Mouse (Mus musculus) neural tube, embryonic 15.5 days (tissue): ENCODE data around the gene Pcnx3. TPM values are rescaled to one million over a fixed set of nuclear protein-coding genes. Genes with fewer than 3 reads are reported as not detected.

Experiments used
- ATAC-seq: fragments of 200-750 bp; cut with Nextera tagmentation; 2 replicates; pipeline ENCODE4 v1.8.0; 2017; ENCODE audit warnings: mild to moderate bottlenecking, moderate TSS enrichment, moderate library complexity; ENCODE audit not compliant: low FRiP score
- H3K27ac ChIP-seq: fragments of 300-500 bp; sonication (generic); replicated peaks from 2 replicates; pipeline ENCODE4 v1.5.1; 2015; ENCODE audit warnings: mild to moderate bottlenecking, inconsistent platforms
- H3K27me3 ChIP-seq: fragments of 300-500 bp; sonication (generic); replicated peaks from 2 replicates; pipeline ENCODE4 v1.6.1; 2015; ENCODE audit warnings: inconsistent platforms
- H3K36me3 ChIP-seq: fragments of 300-500 bp; sonication (generic); 2 replicates; pipeline ENCODE4 v1.6.1; 2015; ENCODE audit warnings: inconsistent platforms
- H3K4me1 ChIP-seq: fragments of 300-500 bp; sonication (generic); 2 replicates; pipeline ENCODE4 v1.6.1; 2015; ENCODE audit warnings: inconsistent platforms
- H3K4me2 ChIP-seq: fragments of 300-500 bp; sonication (generic); 2 replicates; pipeline ENCODE4 v1.6.1; 2015; ENCODE audit warnings: inconsistent platforms, mild to moderate bottlenecking, moderate library complexity
- H3K4me3 ChIP-seq: fragments of 300-500 bp; sonication (generic); replicated peaks from 2 replicates; pipeline ENCODE4 v1.5.1; 2015; ENCODE audit warnings: mild to moderate bottlenecking, inconsistent platforms
- H3K9ac ChIP-seq: fragments of 300-500 bp; sonication (generic); replicated peaks from 2 replicates; pipeline ENCODE4 v1.6.1; 2015; ENCODE audit warnings: mild to moderate bottlenecking, inconsistent platforms
- H3K9me3 ChIP-seq: fragments of 300-500 bp; sonication (generic); replicated peaks from 2 replicates; pipeline ENCODE4 v1.6.1; 2016; ENCODE audit warnings: inconsistent platforms
- WGBS: fragments of 180-500 bp; shearing (Covaris S2); methylation state at CpG from one replicate; pipeline ENCODE4 v1.1.7; 2015; ENCODE audit warnings: mixed read lengths; 5-methylcytosine and 5-hydroxymethylcytosine counted together
- microRNA-seq: library from miRNA; unstranded; fragments of <30 nt; microRNA quantifications from one replicate; pipeline ENCODE4, GENCODE M21; 2017
- polyA plus RNA-seq: library from polyadenylated mRNA; unstranded; fragments of >200 nt; fragmentation: Nextera tagmentation; extraction: Ambion mirVana; gene quantifications from 2 replicates; pipeline ENCODE4 v1.2.1, GENCODE M21; 2015

Pcnx3 gene
- polyA plus RNA-seq, 1 experiment from 2014 or later = 23.4 TPM

DNA sequence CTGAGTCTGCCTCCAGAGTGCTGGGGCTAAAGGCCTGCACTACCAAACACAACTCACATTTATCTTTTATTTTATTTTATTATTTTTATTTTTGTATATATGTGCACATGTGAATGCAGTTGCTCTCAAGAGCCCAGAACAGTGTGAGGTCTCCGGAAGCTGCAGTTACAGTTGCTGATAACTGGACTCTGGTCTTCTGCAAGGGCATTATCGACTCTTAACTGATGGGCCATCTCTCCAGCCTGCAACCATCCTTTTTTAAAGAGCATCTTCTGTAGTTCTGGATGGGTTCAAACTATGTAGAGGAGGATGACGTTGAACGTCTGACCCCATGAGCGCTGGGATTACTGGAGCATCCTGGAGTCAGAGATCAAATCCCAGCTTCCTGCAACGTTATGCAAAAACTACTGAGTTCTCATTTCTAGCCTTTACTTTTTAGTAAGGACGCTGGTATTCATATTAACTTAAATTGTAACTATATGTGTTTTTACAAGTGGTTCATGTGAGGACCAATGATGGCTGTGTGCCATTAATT is 52.6 kb downstream of the Pcnx3 start:
- peaks cover 16% of the 10 kb centered on the region for H3K36me3 ChIP-seq
- H3K9me3 ChIP-seq = no peaks in the 10 kb centered on the region
- WGBS = 82% methylated on average over 7 of the region's 7 CpGs
- ATAC-seq = no peak
- no peak overlapping the region for H3K9ac ChIP-seq
- H3K4me1 ChIP-seq = peaks cover 30% of the 10 kb centered on the region
- H3K4me3 ChIP-seq = peak overlapping the region; percentile 89; the same call in 1 of the 2 replicates
- no peaks in the 10 kb centered on the region for H3K27me3 ChIP-seq
- peak overlapping the region; percentile 91 for H3K4me2 ChIP-seq
- H3K27ac ChIP-seq = peak overlapping the region; percentile 92

DNA sequence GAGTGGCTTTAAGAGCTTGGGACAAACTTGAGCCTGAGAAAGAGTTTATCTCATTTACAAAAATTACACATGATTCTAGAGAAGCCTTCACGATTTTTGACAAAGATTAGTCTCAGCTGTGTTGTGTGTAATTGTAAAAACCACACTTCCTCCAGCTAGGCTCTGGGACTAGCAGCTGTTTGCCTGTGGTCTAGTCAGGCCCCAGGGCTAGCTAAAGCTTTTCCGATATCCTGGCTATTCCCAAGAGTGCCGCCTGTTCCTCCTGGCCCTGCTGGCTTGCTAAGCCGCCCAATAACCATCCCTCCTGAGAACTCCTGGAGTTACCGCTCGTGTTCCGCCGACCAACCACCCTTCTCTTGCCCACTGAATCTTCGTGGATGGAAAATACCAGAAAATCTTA is 56.6 kb downstream of the Pcnx3 start:
- 75% methylated on average over 9 of the region's 9 CpGs for WGBS
- no peaks in the 10 kb centered on the region for H3K9me3 ChIP-seq
- no peak for ATAC-seq
- H3K27me3 ChIP-seq = no peaks in the 10 kb centered on the region
- no peak overlapping the region for H3K4me3 ChIP-seq
- H3K9ac ChIP-seq = no peak overlapping the region
- no peak overlapping the region for H3K27ac ChIP-seq
- H3K4me1 ChIP-seq = peaks cover 9% of the 10 kb centered on the region
- no peaks in the 10 kb centered on the region for H3K36me3 ChIP-seq
- H3K4me2 ChIP-seq = no peak overlapping the region

DNA sequence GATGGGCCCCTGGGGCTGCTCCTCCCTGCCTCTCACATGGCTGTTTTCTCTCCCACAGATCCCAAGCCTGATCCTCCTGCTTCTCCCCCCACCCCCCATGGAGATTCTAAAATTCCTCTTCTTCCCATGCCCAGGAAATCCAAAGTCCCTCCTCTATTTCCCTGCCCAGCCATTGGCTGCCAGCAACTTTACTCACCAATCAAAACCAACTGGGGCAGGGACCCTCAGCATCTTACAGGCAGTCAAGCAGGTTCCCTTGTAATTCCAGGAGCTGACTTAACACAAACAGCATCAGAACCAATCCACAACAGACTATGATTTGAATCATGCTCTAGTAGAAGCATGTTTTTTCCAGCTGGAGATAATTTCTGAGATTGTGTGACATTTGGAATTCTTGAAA is 58.8 kb downstream of the Pcnx3 start:
- no peak overlapping the region for H3K9ac ChIP-seq
- H3K4me1 ChIP-seq = no peaks in the 10 kb centered on the region
- H3K27ac ChIP-seq = no peak overlapping the region
- H3K4me3 ChIP-seq = no peak overlapping the region
- no peaks in the 10 kb centered on the region for H3K36me3 ChIP-seq
- H3K4me2 ChIP-seq = no peak overlapping the region
- H3K9me3 ChIP-seq = no peaks in the 10 kb centered on the region
- H3K27me3 ChIP-seq = no peaks in the 10 kb centered on the region
- no peak for ATAC-seq

DNA sequence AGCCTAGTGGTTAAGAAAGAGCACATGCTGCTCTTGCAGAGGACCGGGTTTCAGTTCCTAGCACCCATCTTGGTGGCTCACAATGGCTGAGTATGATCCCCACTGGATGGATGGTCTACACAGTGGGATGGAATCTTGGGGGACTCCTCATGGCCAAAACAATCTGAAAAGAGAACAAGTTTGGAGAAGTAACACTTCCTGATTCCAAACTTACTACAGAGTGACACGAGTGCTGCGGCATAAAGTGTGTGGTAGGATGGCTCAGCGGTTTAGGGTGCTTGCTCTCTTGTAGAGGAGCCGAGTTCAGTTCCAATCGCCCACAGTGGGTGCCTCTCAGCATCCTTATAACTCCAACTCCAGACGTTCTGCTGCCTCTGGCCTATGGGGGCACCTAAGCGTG is 63.4 kb downstream of the Pcnx3 start:
- Histone ChIP-seq H3K27ac (no peak overlapping the region), H3K27me3 (no peaks in the 10 kb centered on the region), H3K9ac (no peak overlapping the region), H3K4me3 (no peak overlapping the region), H3K9me3 (no peaks in the 10 kb centered on the region), H3K4me2 (no peak overlapping the region), H3K36me3 (no peaks in the 10 kb centered on the region), H3K4me1 (no peaks in the 10 kb centered on the region)
- WGBS = 86% methylated on average over 8 of the region's 8 CpGs
- no peak for ATAC-seq

DNA sequence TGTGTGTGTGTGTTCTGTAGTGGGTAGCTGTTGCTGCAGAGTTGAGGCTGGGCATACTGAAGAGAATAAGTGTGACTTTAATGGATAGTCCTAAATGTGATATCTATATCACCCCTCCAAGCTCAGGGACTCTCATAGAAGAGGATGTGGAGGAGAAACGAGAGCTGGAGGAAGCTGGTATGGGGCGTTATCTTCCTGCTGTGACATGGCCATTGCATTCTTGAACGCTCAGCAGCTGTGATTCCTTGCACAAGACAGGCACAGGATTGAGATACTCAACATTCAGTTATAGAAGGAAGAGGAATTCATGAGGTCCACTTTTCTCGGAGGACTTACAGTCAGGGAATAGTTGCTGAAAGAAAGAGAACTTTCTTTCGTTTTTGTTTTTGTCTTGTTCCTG is 66.8 kb downstream of the Pcnx3 start:
- H3K4me2 ChIP-seq = no peak overlapping the region
- ATAC-seq = no peak

DNA sequence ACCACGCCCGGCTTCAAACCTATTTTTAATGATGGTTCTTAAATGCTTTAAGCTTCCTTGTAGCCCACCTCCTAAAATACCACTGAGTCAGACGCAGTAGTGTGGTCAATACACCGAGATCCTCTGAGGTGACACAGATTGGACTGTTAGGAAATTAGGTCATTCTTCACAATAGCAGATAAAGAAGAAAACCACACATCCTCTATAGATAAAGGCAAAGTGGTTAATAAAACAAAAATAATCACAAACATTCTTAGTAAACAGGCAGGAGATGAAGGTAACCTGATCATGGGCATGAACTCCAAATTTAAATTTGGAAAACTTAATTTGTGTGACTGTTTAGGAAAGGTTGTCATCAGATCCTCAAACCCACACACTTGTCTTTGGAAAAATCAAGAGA is 68.7 kb downstream of the Pcnx3 start:
- ATAC-seq = no peak
- Histone ChIP-seq H3K4me1 (no peaks in the 10 kb centered on the region), H3K4me2 (no peak overlapping the region), H3K27me3 (peaks cover 13% of the 10 kb centered on the region; the same call in 1 of the 2 replicates), H3K4me3 (no peak overlapping the region), H3K36me3 (no peaks in the 10 kb centered on the region), H3K9me3 (no peaks in the 10 kb centered on the region), H3K27ac (no peak overlapping the region), H3K9ac (no peak overlapping the region)
- 88% methylated on average over 4 of the region's 4 CpGs for WGBS

More for the DNA sequence above, 66.8 kb downstream of the Pcnx3 start:
- no peaks in the 10 kb centered on the region for H3K36me3 ChIP-seq
- no peaks in the 10 kb centered on the region for H3K4me1 ChIP-seq
- H3K27me3 ChIP-seq = 0 out of 2 replicates have a peak, but pooled peaks cover 1% of the 10 kb centered on the region
- no peak overlapping the region for H3K9ac ChIP-seq
- 84% methylated on average over 5 of the region's 5 CpGs for WGBS
- no peak overlapping the region for H3K4me3 ChIP-seq
- H3K9me3 ChIP-seq = no peaks in the 10 kb centered on the region
- H3K27ac ChIP-seq = no peak overlapping the region

DNA sequence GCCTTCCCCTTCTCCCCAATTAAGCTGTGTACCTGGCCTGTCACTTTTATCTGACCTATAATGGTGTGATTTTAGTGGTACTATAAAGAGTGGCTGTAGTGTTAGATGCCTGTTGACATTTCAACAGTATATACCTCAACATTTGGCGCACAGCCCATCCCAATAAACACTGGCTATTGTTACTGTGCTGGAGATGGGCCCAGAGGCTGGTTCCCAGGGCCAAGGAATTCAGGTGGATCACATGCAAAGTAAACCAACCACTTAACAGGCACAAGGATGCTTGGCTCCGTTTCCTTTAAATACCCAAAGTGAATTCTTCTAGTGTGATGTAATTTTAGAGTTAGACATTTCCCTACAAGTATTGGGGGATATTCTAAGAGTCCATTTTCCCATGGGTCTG is 73.8 kb downstream of the Pcnx3 start:
- no peak overlapping the region for H3K4me3 ChIP-seq
- H3K36me3 ChIP-seq = no peaks in the 10 kb centered on the region
- H3K27ac ChIP-seq = no peak overlapping the region
- ATAC-seq = no peak
- H3K27me3 ChIP-seq = peaks cover 14% of the 10 kb centered on the region; the same call in 1 of the 2 replicates
- H3K9me3 ChIP-seq = no peaks in the 10 kb centered on the region
- H3K9ac ChIP-seq = no peak overlapping the region
- H3K4me1 ChIP-seq = peaks cover 9% of the 10 kb centered on the region
- 71% methylated on average over 2 of the region's 2 CpGs for WGBS
- H3K4me2 ChIP-seq = no peak overlapping the region

Small RNA genes within 50 kb of the gene (microRNA-seq; reads per million reads assigned to microRNA genes)
- gene Mir6987 = not detected

Other genes with a start within 250 kb of the Pcnx3 start
- gene Fosl1, start 241.4 kb downstream of the Pcnx3 start, polyA plus RNA-seq = 0.45 TPM in 1 of 2 replicates, not detected in the other
- 12.6 and 15.0 TPM in 2 replicates for gene Ccdc85b, start 231.0 kb downstream of the Pcnx3 start, polyA plus RNA-seq
- 151 and 154 TPM in 2 replicates for gene Fibp, start 228.3 kb downstream of the Pcnx3 start, polyA plus RNA-seq
- 4.5 and 9.0 TPM in 2 replicates for gene Ctsw, start 220.4 kb downstream of the Pcnx3 start, polyA plus RNA-seq
- 54.0 and 62.6 TPM in 2 replicates for gene Efemp2, start 215.0 kb downstream of the Pcnx3 start, polyA plus RNA-seq
- 48.0 and 48.4 TPM in 2 replicates for gene Mus81, start 200.5 kb downstream of the Pcnx3 start, polyA plus RNA-seq
- gene Cfl1, start 198.5 kb downstream of the Pcnx3 start, polyA plus RNA-seq = 3,233 and 3,320 TPM in 2 replicates
- 0.20 and 0.42 TPM in 2 replicates for gene 1700020D05Rik, start 185.1 kb downstream of the Pcnx3 start, polyA plus RNA-seq
- 82.1 and 103 TPM in 2 replicates for gene Snx32, start 178.4 kb downstream of the Pcnx3 start, polyA plus RNA-seq
- gene Ovol1, start 128.3 kb downstream of the Pcnx3 start, polyA plus RNA-seq = 0.06 and 2.0 TPM in 2 replicates
- 2.7 and 4.7 TPM in 2 replicates for gene Ap5b1, start 120.9 kb downstream of the Pcnx3 start, polyA plus RNA-seq
- gene Rnaseh2c, start 87.0 kb downstream of the Pcnx3 start, polyA plus RNA-seq = 68.2 and 81.5 TPM in 2 replicates
- gene Kat5, start 78.7 kb downstream of the Pcnx3 start, polyA plus RNA-seq = 64.9 and 66.2 TPM in 2 replicates
- 31.6 and 39.2 TPM in 2 replicates for gene Rela, start 51.4 kb downstream of the Pcnx3 start, polyA plus RNA-seq
- gene Sipa1, start 25.2 kb downstream of the Pcnx3 start, polyA plus RNA-seq = 19.1 and 21.7 TPM in 2 replicates
- 12.7 and 18.3 TPM in 2 replicates for gene Map3k11, start 166 bp downstream of the Pcnx3 start, polyA plus RNA-seq
- gene Kcnk7, start 15.5 kb upstream of the Pcnx3 start, polyA plus RNA-seq = 0.35 and 0.45 TPM in 2 replicates
- gene Ehbp1l1, start 37.4 kb upstream of the Pcnx3 start, polyA plus RNA-seq = 15.9 and 18.6 TPM in 2 replicates
- gene Fam89b, start 40.7 kb upstream of the Pcnx3 start, polyA plus RNA-seq = 122 and 138 TPM in 2 replicates
- 15.6 and 19.1 TPM in 2 replicates for gene Ltbp3, start 52.0 kb upstream of the Pcnx3 start, polyA plus RNA-seq
- gene Scyl1, start 82.5 kb upstream of the Pcnx3 start, polyA plus RNA-seq = 81.6 and 83.1 TPM in 2 replicates
- 13.8 and 23.4 TPM in 2 replicates for gene Frmd8, start 186.4 kb upstream of the Pcnx3 start, polyA plus RNA-seq
- 2.0 and 3.9 TPM in 2 replicates for gene Slc25a45, start 188.9 kb upstream of the Pcnx3 start, polyA plus RNA-seq
- gene Tigd3, start 205.2 kb upstream of the Pcnx3 start, polyA plus RNA-seq = 8.9 and 10.0 TPM in 2 replicates
- 95.7 and 115 TPM in 2 replicates for gene Dpf2, start 224.1 kb upstream of the Pcnx3 start, polyA plus RNA-seq
- gene Cdc42ep2, start 235.9 kb upstream of the Pcnx3 start, polyA plus RNA-seq = 19.3 and 20.9 TPM in 2 replicates